Mouse (Mus musculus) hematopoietic multipotent progenitor cell, adult 10-12 weeks (in vitro differentiated cells): ENCODE results near the gene Cass4. TPM values are rescaled to one million over a fixed set of nuclear protein-coding genes. Genes with fewer than 3 reads are reported as not detected.

Experiments used
- polyA plus RNA-seq: library from polyadenylated mRNA; stranded (reverse); fragments of >175 nt; gene quantifications from 2 replicates; pipeline ENCODE4 v1.2.3, GENCODE M21; 2012; ENCODE audit warnings: low replicate concordance

Gene Cass4
- polyA plus RNA-seq, result 1.8 and 6.8 TPM in 2 replicates

GRCm38 (mm10) chr2:172393391-172394051 is at the start of gene Cass4:
Cass4 (plus strand) TSS chr2:172393794.

GRCm38 (mm10) chr2:172345258-172345738 is 48.3 kb upstream of the Cass4 start, which contains the start of gene Fam210b:
Fam210b (plus strand) TSS chr2:172345565.

GRCm38 (mm10) chr2:172370411-172371223 is 23.0 kb upstream of the Cass4 start, which contains the start of the genes Aurka and Cstf1:
Aurka (minus strand) TSS chr2:172370535.
Cstf1 (plus strand) TSS chr2:172370681.

GRCm38 (mm10) chr2:172439843-172440639 is 46.4 kb downstream of the Cass4 start, which contains the start of gene Rtf2:
Rtf2 (plus strand) TSS chr2:172440556.

GRCm38 (mm10) chr2:172458496-172458895 is 64.9 kb downstream of the Cass4 start, which contains the start of gene Gcnt7:
Gcnt7 (minus strand) TSS chr2:172458596.

GRCm38 (mm10) chr2:172472318-172472717 is 78.7 kb downstream of the Cass4 start, which contains the start of gene Fam209:
Fam209 (plus strand) TSS chr2:172472520.

Other genes starting within 250 kb of the Cass4 start
- gene Mc3r, start 145.3 kb upstream of the Cass4 start, polyA plus RNA-seq, result not detected in 2 replicates
- 12.5 and 14.1 TPM in 2 replicates for gene Fam210b, start 48.2 kb upstream of the Cass4 start, polyA plus RNA-seq
- 1.8 and 9.8 TPM in 2 replicates for gene Aurka, start 23.3 kb upstream of the Cass4 start, polyA plus RNA-seq
- 3.2 and 14.8 TPM in 2 replicates for gene Cstf1, start 23.1 kb upstream of the Cass4 start, polyA plus RNA-seq
- gene Rtf2, start 46.8 kb downstream of the Cass4 start, polyA plus RNA-seq, result 26.1 and 86.6 TPM in 2 replicates
- not detected in 2 replicates for gene Gcnt7, start 64.8 kb downstream of the Cass4 start, polyA plus RNA-seq
- gene Fam209, start 78.7 kb downstream of the Cass4 start, polyA plus RNA-seq, result 0.19 TPM in 1 of 2 replicates, not detected in the other
- gene Tfap2c, start 155.8 kb downstream of the Cass4 start, polyA plus RNA-seq, result not detected in 2 replicates